Mouse (Mus musculus): ENCODE measurements around the gene Gm3448.
"Not testable (repeated sequence)": the region's sequence is repeated elsewhere in the genome, so short reads cannot be mapped to it uniquely, and the experiment has no call there.

- not testable (repeated sequence) for TF ChIP-seq POLR2A (IDR thresholded peaks at IDR 0.05; ENCODE audit: borderline replicate concordance, control insufficient read depth, low read depth, low read length); CTCF (IDR thresholded peaks at IDR 0.05; ENCODE audit: control insufficient read depth, insufficient read depth, low read length)
Measured at GRCm38 (mm10) chr17:15009088-15009487, 32.2 kb downstream of the Gm3448 start.
